Mouse (Mus musculus): ENCODE measurements around the gene Nt5c.

DNA sequence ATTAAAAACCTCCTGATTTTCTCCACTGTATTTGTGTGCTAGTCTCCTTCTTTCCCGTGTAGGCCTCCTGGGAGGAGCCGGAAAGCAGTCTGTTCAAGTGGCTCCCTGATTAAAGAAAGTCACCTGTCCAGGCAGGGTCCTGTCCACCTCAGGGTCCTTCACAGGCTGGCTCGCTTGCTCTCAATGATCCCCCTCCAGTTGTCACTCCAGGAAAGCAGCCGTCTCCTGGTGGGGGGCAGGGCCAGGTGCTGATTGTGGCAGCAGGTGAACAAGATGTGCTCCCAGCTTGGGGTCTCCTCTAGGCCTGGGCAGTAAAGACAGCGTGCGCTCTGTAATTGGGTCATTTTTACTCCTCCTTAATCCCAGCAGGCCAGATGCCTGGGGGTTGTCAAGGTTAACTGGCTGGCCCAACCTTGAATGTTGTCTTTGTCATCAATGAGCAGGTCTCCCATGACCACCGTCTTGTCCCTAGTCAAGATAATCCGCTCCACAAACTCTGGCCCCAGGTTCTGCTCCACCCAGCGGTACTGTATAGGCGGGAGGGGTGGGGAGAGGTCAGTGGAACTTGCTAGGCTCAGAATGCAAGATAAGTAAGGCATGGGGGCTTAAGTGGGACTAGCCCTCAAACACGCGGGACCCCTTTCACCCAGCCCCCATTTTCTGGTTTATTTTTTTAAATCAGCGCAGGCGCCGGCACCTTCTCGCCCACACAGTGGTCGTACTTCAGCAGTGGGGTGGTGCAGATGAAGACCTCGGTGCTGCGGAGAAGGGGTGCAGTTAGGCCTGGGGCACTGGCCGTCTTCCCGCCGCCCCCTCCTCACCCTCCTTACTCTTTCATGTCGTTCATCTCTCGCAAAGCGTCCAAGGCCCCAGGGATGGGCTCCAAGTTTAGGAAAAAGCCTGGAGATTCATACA, 964 bp downstream of the Nt5c start:
- no peak for TF ChIP-seq POLR2A (IDR thresholded peaks at IDR 0.05; ENCODE audit: insufficient read depth, low read length)
- TF ChIP-seq CTCF (IDR thresholded peaks at IDR 0.05; ENCODE audit: low read depth, low read length): no peak

Measured in ES-Bruce4 (cell line).